Comparison of ENCODE assay signal across 8 mouse cellular contexts in genomic region chr12:111648061-111648645, GRCm38 (mm10). TPM values are rescaled to one million over a fixed set of nuclear protein-coding genes. Genes with fewer than 3 reads are reported as not detected.
DNase-seq lines count a peak whose midpoint lies in the region; ATAC-seq and TF ChIP-seq lines count a peak whose summit lies in the region.

No protein-coding gene starts in this region.

- no peak overlapping the region for H3K4me3 ChIP-seq in testis, adult 2 months (ENCODE audit: control insufficient read depth, low read depth, low read length)
- no peak overlapping the region for H3K4me3 ChIP-seq in forebrain, embryonic 11.5 days (ENCODE audit: low read depth, low read length)
- H3K4me3 ChIP-seq in hindbrain, embryonic 11.5 days (ENCODE audit: low read depth, low read length), result no peak overlapping the region
- H3K4me3 ChIP-seq in midbrain, embryonic 12.5 days, result no peak overlapping the region

- DNase-seq in testis, postnatal 14 days (ENCODE audit: low spot score), result no peak
- DNase-seq in forebrain, embryonic 11.5 days (ENCODE audit: low spot score), result peak; percentile 83
- peak; percentile 85 for DNase-seq in hindbrain, embryonic 11.5 days (ENCODE audit: low spot score)
- peak; percentile 71 to 79 for DNase-seq in left cerebral cortex, postnatal 25 days (ENCODE audit: low spot score in 2 of 2)
- DNase-seq in spleen, postnatal 36 days (ENCODE audit: low spot score in 2 of 2), result peak; percentile 25 to 26

- no peaks in the 10 kb centered on the region; the same call in none of the 2 replicates for H3K36me3 ChIP-seq in testis, adult 2 months (ENCODE audit: control insufficient read depth, insufficient read depth, low read length)
- H3K36me3 ChIP-seq in forebrain, embryonic 11.5 days (ENCODE audit: control insufficient read depth, insufficient read depth, low read length), result peaks cover 7% of the 10 kb centered on the region; the same call in 1 of the 2 replicates
- peaks cover 16% of the 10 kb centered on the region for H3K36me3 ChIP-seq in hindbrain, embryonic 11.5 days (ENCODE audit: control insufficient read depth, insufficient read depth, low read length)
- peaks cover 86% of the 10 kb centered on the region for H3K36me3 ChIP-seq in midbrain, embryonic 12.5 days

- 59% methylated on average over 6 of the region's 6 CpGs for WGBS in forebrain, embryonic 11.5 days
- WGBS in hindbrain, embryonic 11.5 days, result 64% methylated on average over 6 of the region's 6 CpGs
- WGBS in midbrain, embryonic 12.5 days, result 63% methylated on average over 6 of the region's 6 CpGs

- TF ChIP-seq POLR2A in testis, adult 2 months (IDR thresholded peaks at IDR 0.05; ENCODE audit: control insufficient read depth, low read depth, low read length), result no peak

- TF ChIP-seq CTCF in testis, adult 2 months (IDR thresholded peaks at IDR 0.05; ENCODE audit: control insufficient read depth, insufficient read depth, insufficient replicate concordance, low read depth, low read length), result peak; percentile 64; the same call in 1 of the 2 replicates

- H3K27me3 ChIP-seq in testis, adult 2 months (ENCODE audit: control insufficient read depth, insufficient read depth, low read length), result no peaks in the 10 kb centered on the region
- no peaks in the 10 kb centered on the region for H3K27me3 ChIP-seq in forebrain, embryonic 11.5 days (ENCODE audit: control insufficient read depth, insufficient read depth, low read length)
- no peaks in the 10 kb centered on the region for H3K27me3 ChIP-seq in hindbrain, embryonic 11.5 days (ENCODE audit: control insufficient read depth, insufficient read depth, low read length)
- no peaks in the 10 kb centered on the region for H3K27me3 ChIP-seq in midbrain, embryonic 12.5 days

- no peak overlapping the region for H3K4me2 ChIP-seq in forebrain, embryonic 11.5 days (ENCODE audit: low read depth, low read length, severe bottlenecking)
- H3K4me2 ChIP-seq in hindbrain, embryonic 11.5 days (replicated peaks; ENCODE audit: low read depth, low read length), result no peak overlapping the region
- no peak overlapping the region for H3K4me2 ChIP-seq in midbrain, embryonic 12.5 days (replicated peaks)

- no peaks in the 10 kb centered on the region for H3K9me3 ChIP-seq in forebrain, embryonic 11.5 days (ENCODE audit: control insufficient read depth, low read length)
- H3K9me3 ChIP-seq in hindbrain, embryonic 11.5 days (ENCODE audit: control insufficient read depth, low read length), result no peaks in the 10 kb centered on the region
- H3K9me3 ChIP-seq in midbrain, embryonic 12.5 days, result no peaks in the 10 kb centered on the region

- ATAC-seq in cerebellum, adult (ENCODE audit: insufficient number of reproducible peaks, low FRiP score, low TSS enrichment), result peak; percentile 68; the same call in 1 of the 2 replicates
- ATAC-seq in forebrain, embryonic 11.5 days (replicated peaks; ENCODE audit: low FRiP score), result peak; percentile 53
- peak; percentile 40; the same call in 1 of the 2 replicates for ATAC-seq in hindbrain, embryonic 11.5 days (ENCODE audit: low FRiP score)
- peak; percentile 41; the same call in 1 of the 2 replicates for ATAC-seq in midbrain, embryonic 12.5 days (ENCODE audit: low FRiP score, low read depth)

- no peaks in the 10 kb centered on the region for H3K4me1 ChIP-seq in testis, adult 2 months (ENCODE audit: control insufficient read depth, insufficient read depth, low read length)
- no peaks in the 10 kb centered on the region for H3K4me1 ChIP-seq in forebrain, embryonic 11.5 days (replicated peaks; ENCODE audit: control insufficient read depth, insufficient read depth, low read length)
- no peaks in the 10 kb centered on the region for H3K4me1 ChIP-seq in hindbrain, embryonic 11.5 days (replicated peaks; ENCODE audit: control insufficient read depth, insufficient read depth, low read length)
- no peaks in the 10 kb centered on the region for H3K4me1 ChIP-seq in midbrain, embryonic 12.5 days

- intact Hi-C loops in left cerebral cortex, postnatal 25 days (cut with DNase I), result loop anchor here (10.0 kb wide), 1 partner anchor 223 kb away; no protein-coding TSS in a partner anchor

- H3K27ac ChIP-seq in testis, adult 2 months (ENCODE audit: control insufficient read depth, insufficient read depth, low read depth, low read length), result no peak overlapping the region
- no peak overlapping the region for H3K27ac ChIP-seq in forebrain, embryonic 11.5 days (ENCODE audit: low read depth, low read length)
- no peak overlapping the region for H3K27ac ChIP-seq in hindbrain, embryonic 11.5 days (ENCODE audit: low read depth, low read length)
- peak overlapping the region; percentile 35; the same call in 1 of the 2 replicates for H3K27ac ChIP-seq in midbrain, embryonic 12.5 days (replicated peaks)

- H3K9ac ChIP-seq in forebrain, embryonic 11.5 days (ENCODE audit: low read length), result no peak overlapping the region
- H3K9ac ChIP-seq in hindbrain, embryonic 11.5 days (ENCODE audit: low read depth, low read length), result no peak overlapping the region
- no peak overlapping the region for H3K9ac ChIP-seq in midbrain, embryonic 12.5 days (replicated peaks)

RNA-seq across cellular contexts. Expression of gene Ckb, which starts 24.0 kb away (rescaled TPM):
- polyA plus RNA-seq in testis, adult 2 months (2012; rRNA removed), result 13.2 and 37.1 TPM in 2 replicates
- 2,325 and 2,523 TPM in 2 replicates for polyA plus RNA-seq in forebrain, embryonic 11.5 days (2014; fragmentation: Nextera tagmentation; extraction: Ambion mirVana)
- polyA plus RNA-seq in hindbrain, embryonic 11.5 days (2014; fragmentation: Nextera tagmentation; extraction: Ambion mirVana), result 2,103 and 2,160 TPM in 2 replicates
- 1,000 to 10,000 TPM; 1,727 to 1,729 TPM for total RNA-seq in left cerebral cortex, postnatal 25 days (2021)
- polyA plus RNA-seq in midbrain, embryonic 12.5 days (2016; fragmentation: Nextera tagmentation; extraction: Ambion mirVana), result 2,376 and 2,635 TPM in 2 replicates

RNA-seq across cellular contexts. Expression of gene Trmt61a, which starts 29.8 kb away (rescaled TPM):
- polyA plus RNA-seq in testis, adult 2 months (2012; rRNA removed), result 11.0 and 11.9 TPM in 2 replicates
- 12.9 and 15.6 TPM in 2 replicates for polyA plus RNA-seq in forebrain, embryonic 11.5 days (2014; fragmentation: Nextera tagmentation; extraction: Ambion mirVana)
- 4.5 and 5.0 TPM in 2 replicates for polyA plus RNA-seq in hindbrain, embryonic 11.5 days (2014; fragmentation: Nextera tagmentation; extraction: Ambion mirVana)
- 10 to 100 TPM; 17.1 to 17.4 TPM for total RNA-seq in left cerebral cortex, postnatal 25 days (2021)
- polyA plus RNA-seq in midbrain, embryonic 12.5 days (2016; fragmentation: Nextera tagmentation; extraction: Ambion mirVana), result 11.8 and 13.2 TPM in 2 replicates

Comparison
In these comparisons a context has a peak if more than half of its experiments do, and no peak if none do; other contexts are left out.
1. RNA of gene Ckb, which starts 24.0 kb away (polyA plus RNA-seq): 2,376 to 2,635 TPM in midbrain, embryonic 12.5 days, 2,325 to 2,523 TPM in forebrain, embryonic 11.5 days and 2,103 to 2,160 TPM in hindbrain, embryonic 11.5 days; 13.2 to 37.1 TPM in testis, adult 2 months; every median in the first group is over 10 times any median in the second.
2. Peak in every context shown above with its lines, with median percentiles within 50 percentile points of each other: ATAC-seq.